Mouse (Mus musculus) T-helper 2 cell (primary cell): Measurements from ENCODE around the gene Ddb2.
"Not testable (repeated sequence)": the region's sequence is repeated elsewhere in the genome, so short reads cannot be mapped to it uniquely, and the experiment has no call there.

ENCODE experiments used
- in situ Hi-C: fragments of 300-600 bp; cut with MboI, MseI; formaldehyde crosslinking; loops from one replicate; pipeline ENCODE4 v1.15.1; 2025; ENCODE audit warnings: high pct_unique_total_duplicates

Ddb2 gene

GRCm38 (mm10) chr2:91255661-91256150 lies 18.9 kb upstream of the Ddb2 start, which contains the start of gene Pacsin3:
Gene Pacsin3 (plus strand): TSS chr2:91255954.
- in situ Hi-C loops: loop anchor here (5.0 kb wide), 1 partner anchor 63 kb away; no protein-coding TSS in a partner anchor

DNA sequence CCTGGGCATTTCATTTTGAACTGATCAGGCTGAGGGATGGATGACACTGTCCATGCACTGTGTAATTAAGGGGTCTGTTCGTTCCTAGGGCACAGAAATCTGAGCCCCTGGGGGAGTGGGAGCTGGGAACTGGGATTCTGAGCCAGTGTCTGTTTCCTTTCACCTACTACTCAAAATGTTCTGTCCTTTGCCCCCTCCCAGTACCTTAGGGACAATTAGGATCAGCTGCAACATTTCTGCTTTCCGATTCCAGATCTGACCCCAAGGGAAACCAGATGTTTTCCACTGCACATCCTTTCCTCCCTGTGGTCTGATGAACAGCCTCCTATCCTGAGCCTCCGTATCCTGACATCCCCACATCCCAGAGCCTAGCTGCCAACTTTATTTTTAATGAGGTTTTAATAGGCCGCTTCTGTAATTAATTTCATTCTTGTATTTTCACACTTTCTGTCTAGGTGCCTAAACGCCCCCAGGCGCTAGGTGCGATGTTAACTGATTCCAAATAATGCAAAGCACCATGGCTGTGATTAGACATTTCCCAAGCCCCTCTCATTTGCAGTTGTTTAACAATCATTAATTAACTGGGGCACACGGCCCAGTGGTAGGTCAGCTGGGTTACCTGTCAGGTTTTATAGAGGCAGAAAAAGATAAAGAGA lies 18.1 kb upstream of the Ddb2 start:
- in situ Hi-C loops: loop anchor here (5.0 kb wide), 1 partner anchor 63 kb away; no protein-coding TSS in a partner anchor

- in situ Hi-C loops: no loop called here
Measured at GRCm38 (mm10) chr2:91252512-91252911, 15.7 kb upstream of the Ddb2 start.

- in situ Hi-C loops: no loop called here
Measured at GRCm38 (mm10) chr2:91252001-91252400, 15.2 kb upstream of the Ddb2 start.

DNA sequence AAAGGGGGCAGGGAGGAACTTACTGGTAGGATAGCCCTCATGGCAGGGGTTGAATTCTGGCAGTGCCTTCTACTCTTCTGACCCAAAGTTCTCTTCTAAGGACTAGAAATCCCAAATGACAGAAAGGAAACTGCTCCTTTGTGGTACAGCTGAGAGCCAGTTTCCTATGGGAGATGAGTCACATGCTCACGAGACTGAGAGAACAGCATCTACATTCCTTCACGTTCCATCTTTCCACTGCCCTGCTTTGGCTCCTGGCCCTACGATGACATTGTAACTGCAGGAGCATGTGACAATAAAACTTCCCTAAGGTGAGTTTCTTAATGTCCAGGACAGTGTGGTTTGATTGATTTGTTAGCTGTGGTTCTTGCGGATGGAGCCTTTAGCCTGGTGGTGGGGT lies 11.6 kb upstream of the Ddb2 start:
- in situ Hi-C loops: no loop called here

GRCm38 (mm10) chr2:91244557-91245228 lies 7.9 kb upstream of the Ddb2 start:
- in situ Hi-C loops: no loop called here

DNA sequence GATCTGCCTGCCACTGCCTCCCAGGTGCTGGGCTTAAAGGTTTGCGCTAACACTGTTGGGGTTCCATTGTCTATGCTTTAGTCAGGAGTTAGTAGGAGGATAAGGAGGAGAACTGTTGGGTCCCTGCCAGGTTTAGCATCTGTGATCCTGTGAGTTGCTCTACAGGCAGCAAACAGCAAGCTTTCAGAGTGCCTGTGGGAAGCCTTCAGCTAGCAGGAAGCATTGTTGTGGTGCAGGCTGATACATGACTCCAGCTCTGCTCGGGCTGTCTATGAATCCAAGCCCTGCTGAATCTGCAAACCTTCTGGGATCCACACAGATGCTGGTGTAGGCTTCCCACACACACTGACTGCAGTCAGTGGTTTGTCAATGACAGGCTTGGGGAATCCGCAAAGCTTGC lies 6.6 kb upstream of the Ddb2 start:
- in situ Hi-C loops: no loop called here

GRCm38 (mm10) chr2:91242547-91242946 lies 5.8 kb upstream of the Ddb2 start:
- in situ Hi-C loops: no loop called here

DNA sequence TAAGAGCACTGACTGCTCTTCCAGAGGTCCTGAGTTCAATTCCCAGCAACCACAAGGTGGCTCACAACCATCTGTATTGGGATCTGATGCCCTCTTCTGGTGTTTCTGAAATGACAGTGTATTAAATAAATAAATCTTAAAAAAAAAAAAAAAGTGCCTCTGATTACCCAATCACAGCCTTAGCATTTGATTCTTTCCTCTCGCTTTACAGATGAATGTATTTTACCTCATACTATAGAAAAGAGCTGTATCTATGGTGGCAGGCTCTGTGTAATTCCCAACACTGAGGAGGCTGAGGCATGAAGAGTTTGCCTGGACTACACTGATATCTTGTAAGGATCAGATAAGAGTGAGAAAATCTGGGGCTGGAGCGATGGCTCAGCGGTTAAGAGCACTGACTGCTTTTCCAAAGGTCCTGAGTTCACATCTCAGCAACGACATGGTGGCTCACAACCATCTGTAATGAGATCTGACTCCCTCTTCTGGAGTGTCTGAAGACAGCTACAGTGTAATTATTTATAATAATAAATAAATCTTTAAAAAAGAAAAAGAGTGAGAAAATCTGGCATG lies 814 bp upstream of the Ddb2 start:
- in situ Hi-C loops: not testable (repeated sequence)

- in situ Hi-C loops: no loop called here
Measured at GRCm38 (mm10) chr2:91229735-91230134, 7.0 kb downstream of the Ddb2 start.

DNA sequence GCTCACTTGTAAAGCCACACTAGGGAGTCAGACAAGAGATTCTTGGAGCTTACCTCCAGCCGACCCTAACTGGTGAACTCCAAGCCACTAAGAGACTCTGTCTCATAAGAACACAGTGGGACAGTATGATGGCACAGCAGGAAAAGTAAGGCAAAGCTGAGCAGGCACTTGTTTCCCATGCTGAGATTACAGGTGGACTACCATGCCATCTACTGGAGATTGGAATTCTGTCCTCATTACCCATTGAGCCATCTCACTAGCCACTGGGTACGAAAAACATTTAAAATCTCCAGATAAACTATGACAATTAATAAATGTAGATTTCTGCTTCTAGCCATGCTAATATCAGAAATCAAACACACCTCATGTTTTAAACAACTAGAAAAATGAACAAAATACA lies 13.2 kb downstream of the Ddb2 start:
- in situ Hi-C loops: no loop called here

GRCm38 (mm10) chr2:91220501-91220900 lies 16.3 kb downstream of the Ddb2 start:
- in situ Hi-C loops: no loop called here

GRCm38 (mm10) chr2:91217032-91217431 lies 19.8 kb downstream of the Ddb2 start:
- in situ Hi-C loops: no loop called here

DNA sequence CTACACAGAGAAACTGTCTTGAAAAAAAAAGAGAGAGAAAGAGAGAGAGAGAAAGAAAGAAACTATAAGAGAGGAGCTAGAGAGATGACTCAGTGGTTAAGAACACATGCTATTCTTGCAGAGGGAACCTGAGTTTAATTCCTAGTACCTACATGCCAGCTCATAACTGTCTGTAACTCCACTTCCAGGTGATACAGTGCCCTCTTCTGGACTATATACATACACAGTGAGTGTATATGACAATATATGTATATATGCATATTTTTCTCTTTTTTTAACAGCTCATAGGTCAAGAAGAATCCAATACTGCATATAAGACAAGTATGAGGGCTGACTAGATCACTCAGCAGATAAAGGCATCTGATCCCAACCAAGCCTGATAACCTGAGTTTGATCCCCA lies 23.5 kb downstream of the Ddb2 start:
- in situ Hi-C loops: no loop called here

DNA sequence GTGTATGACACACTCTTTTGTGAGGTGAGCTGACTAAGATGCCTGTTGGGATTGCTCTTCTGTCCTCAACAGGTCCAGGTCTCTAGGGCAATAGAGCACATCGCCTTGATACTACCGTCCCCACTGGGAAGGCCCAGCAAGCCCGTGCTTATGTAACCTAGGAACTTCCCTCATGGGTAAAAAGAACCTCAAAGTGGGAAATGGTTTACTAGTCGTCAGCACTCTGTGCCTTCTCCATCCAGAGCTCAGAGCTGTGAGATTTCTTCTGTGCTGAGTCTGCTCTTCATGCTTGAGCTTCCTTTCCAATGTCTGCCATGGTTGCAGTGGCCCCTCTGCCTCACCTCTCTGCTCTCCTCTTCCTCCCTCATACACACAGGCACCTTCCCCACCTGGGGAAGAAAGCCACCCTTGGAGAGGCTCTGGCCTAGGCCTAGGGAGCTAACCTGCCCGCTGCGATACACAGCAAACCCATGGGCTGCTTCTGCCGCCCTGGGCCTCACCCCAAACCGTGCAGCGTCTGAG lies 30.5 kb downstream of the Ddb2 start:
- in situ Hi-C loops: no loop called here

DNA sequence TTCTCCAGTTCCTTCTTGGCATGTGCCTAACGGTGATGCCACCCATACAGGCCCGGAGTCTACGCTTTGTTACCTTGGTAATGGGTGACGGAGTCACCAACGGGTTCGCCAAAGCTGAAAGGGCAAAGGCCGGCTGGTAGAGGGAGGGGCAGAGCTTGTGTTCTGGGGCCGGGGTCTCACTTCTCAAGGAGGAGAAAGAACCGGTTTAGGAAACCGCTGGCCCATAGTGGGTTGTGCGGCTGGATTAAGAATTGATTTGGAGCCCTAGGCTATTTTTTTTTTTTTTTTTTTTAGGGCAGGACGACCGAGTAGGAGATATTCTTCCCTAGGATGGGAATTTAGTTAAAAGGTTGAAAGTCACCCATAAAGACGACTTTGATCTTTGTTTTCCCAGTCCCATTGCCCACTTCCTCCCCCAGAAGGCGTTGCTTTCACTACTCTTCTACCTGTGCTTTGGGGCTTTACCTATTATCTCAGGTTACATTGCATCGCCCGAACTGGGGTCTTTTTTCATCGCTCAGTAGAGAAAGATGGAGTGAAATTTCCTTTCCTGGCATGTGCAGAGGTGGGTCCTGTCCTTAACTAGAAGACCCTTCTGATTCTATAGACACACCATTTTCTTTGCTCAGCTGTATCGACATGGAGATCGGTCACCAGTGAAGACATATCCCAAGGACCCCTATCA lies 33.7 kb downstream of the Ddb2 start:
- in situ Hi-C loops: no loop called here

GRCm38 (mm10) chr2:91202222-91202971 lies 34.4 kb downstream of the Ddb2 start, which contains the start of the genes Nr1h3 and Acp2:
Gene Nr1h3 (minus strand): TSS chr2:91202834.
Gene Acp2 (plus strand): TSS chr2:91202885.
- in situ Hi-C loops: no loop called here

GRCm38 (mm10) chr2:91198888-91199287 lies 37.9 kb downstream of the Ddb2 start:
- in situ Hi-C loops: no loop called here

DNA sequence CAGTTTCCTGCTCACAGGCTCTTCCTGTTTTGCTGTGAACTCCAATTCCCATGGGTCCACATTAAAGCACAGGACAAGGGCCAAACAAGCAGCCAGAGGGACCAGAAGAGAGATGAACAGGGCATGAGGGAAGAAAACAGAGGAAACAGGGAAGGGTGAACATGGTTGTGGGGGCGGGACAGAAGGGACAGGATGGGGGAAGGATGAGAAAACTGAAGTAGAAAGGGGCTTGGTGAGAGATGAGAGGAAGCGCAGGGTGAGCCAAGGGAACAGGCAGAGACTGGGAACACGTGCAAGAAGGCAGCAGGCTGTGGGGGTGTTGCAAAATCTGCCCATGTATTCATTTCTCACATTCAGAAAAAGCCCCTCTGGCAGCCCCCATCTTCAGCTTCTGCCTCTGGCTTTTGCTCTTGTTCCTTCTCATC lies 40.2 kb downstream of the Ddb2 start:
- in situ Hi-C loops: no loop called here

DNA sequence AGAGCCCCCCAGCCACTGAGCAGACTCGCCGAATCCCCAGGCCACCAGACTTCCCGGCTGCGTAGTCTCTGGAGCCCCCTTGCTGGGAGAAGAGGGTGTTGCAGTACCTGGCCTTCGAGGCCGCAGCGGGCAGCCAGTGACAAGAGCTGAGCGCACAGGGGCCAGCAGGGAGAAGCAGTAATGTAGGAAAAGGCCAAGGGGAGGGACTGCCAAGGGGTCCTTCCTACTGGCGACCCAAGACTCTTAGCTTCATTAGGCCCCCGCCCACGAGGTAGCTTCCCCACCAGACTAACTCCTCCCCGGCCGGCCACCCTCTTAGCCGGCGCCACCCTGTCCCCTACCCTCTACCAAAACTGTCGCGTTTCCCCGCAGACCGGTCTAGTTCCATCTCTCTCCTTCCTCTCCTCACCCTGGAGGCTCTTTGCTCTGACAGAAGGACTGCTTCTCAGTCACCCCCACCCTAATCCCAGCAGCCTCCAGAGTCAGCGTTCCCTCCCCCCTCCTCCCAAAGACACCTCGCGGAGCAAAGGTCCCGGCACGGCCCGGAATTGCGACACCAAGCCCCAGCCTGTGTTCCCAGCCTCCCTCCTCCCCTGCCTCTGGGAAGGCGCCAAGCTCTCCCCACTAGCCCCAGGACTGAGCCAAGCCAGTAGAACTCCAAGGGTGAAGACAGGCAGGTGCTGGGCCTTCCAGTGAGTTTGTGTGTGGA lies 42.0 kb downstream of the Ddb2 start:
- in situ Hi-C loops: loop anchor here (5.0 kb wide), 1 partner anchor 63 kb away; the partner anchor contains the start of gene Pacsin3
